Mouse (Mus musculus) brain, embryonic 14.5 days (tissue): Measurements from ENCODE around the gene Efcab9. TPM values are rescaled to one million over a fixed set of nuclear protein-coding genes. Genes with fewer than 3 reads are reported as not detected.

Source experiments
- DNase-seq: peaks from one replicate; pipeline ENCODE4 v3.0.0-alpha.2; 2011; ENCODE audit warnings: low read depth
- CTCF ChIP-seq: fragments of 200-500 bp; IDR thresholded peaks from 2 replicates; pipeline ENCODE4 v1.5.1; 2012; ENCODE audit warnings: inconsistent platforms, mild to moderate bottlenecking, moderate library complexity, borderline replicate concordance; ENCODE audit not compliant: insufficient read depth, insufficient read length; ENCODE audit errors: extremely low read depth
- POLR2A ChIP-seq: fragments of 200-500 bp; IDR thresholded peaks from 2 replicates; pipeline ENCODE4 v1.6.1; 2012; ENCODE audit warnings: mild to moderate bottlenecking, inconsistent platforms, borderline replicate concordance; ENCODE audit not compliant: poor library complexity, insufficient read depth, insufficient read length, severe bottlenecking; ENCODE audit errors: extremely low read depth
- polyA plus RNA-seq: library from polyadenylated mRNA; depleted of rRNA; stranded (reverse); fragments of >200 nt; gene quantifications from 2 replicates; pipeline ENCODE4 v1.2.3, GENCODE M21; 2012

Efcab9 gene
- polyA plus RNA-seq, 1 experiment, result not detected

- no peak for DNase-seq
- TF ChIP-seq POLR2A (no peak), CTCF (no peak)
Measured at GRCm38 (mm10) chr11:32565088-32565487, 33.2 kb upstream of the Efcab9 start.

- TF ChIP-seq POLR2A (no peak), CTCF (no peak)
- no peak for DNase-seq
Measured at GRCm38 (mm10) chr11:32564629-32565028, 32.7 kb upstream of the Efcab9 start.

- no peak for DNase-seq
- TF ChIP-seq CTCF (no peak), POLR2A (no peak)
Measured at GRCm38 (mm10) chr11:32563660-32564059, 31.8 kb upstream of the Efcab9 start.

GRCm38 (mm10) chr11:32562706-32563105, 30.8 kb upstream of the Efcab9 start:
- TF ChIP-seq POLR2A (no peak), CTCF (no peak)
- no peak for DNase-seq

- DNase-seq, result no peak
- TF ChIP-seq POLR2A (no peak), CTCF (no peak)
Measured at GRCm38 (mm10) chr11:32561465-32562355, 29.8 kb upstream of the Efcab9 start.

GRCm38 (mm10) chr11:32560015-32560770, 28.3 kb upstream of the Efcab9 start:
- no peak for DNase-seq
- no peak for TF ChIP-seq CTCF
- TF ChIP-seq POLR2A, result no peak

- no peak for DNase-seq
- TF ChIP-seq CTCF, result no peak
Measured at GRCm38 (mm10) chr11:32558677-32559076, 26.8 kb upstream of the Efcab9 start.

- TF ChIP-seq POLR2A (no peak), CTCF (no peak)
- no peak for DNase-seq
Measured at GRCm38 (mm10) chr11:32558026-32558425, 26.1 kb upstream of the Efcab9 start.

GRCm38 (mm10) chr11:32556333-32556990, 24.6 kb upstream of the Efcab9 start:
- no peak for TF ChIP-seq CTCF
- no peak for TF ChIP-seq POLR2A
- DNase-seq, result no peak

GRCm38 (mm10) chr11:32555103-32555689, 23.3 kb upstream of the Efcab9 start:
- no peak for TF ChIP-seq POLR2A
- TF ChIP-seq CTCF, result no peak
- DNase-seq, result no peak
